Mouse (Mus musculus) spleen, postnatal 36 days (tissue): Measurements from ENCODE around the gene Gsdme.
A peak's percentile ranks its signal among the peaks of the same experiment; 100 is the strongest.

Experiments
- DNase-seq, 2 experiments: peaks; one replicate each; pipeline ENCODE4 v3.0.0; 2022; ENCODE audit warnings: low spot score in 2 of 2, mixed read lengths in 1 of 2

Gene Gsdme

GRCm38 (mm10) chr6:50189376-50189775 is 74.3 kb downstream of the Gsdme start:
- no peak for DNase-seq

DNA sequence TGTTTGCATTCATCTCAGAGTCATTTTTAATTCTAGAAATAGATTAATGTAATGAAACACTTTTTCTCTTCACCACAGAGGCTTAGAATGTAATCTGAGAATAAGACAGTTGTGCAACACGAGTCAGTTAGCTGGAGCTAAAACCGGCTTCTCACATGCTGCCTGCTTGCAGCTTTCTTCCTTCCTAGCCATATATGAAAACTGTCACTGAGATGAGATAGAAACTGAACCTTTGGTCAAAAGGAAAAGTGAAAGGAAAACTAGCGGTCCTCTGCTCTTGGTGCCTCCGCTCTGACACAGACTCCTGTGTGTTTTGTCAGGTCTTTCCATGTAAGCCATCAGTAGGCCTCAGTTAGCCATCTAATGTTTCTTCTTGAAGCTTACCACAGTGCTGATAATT is 75.7 kb downstream of the Gsdme start:
- DNase-seq: peak in 1 of 2 experiments; percentile 4

DNA sequence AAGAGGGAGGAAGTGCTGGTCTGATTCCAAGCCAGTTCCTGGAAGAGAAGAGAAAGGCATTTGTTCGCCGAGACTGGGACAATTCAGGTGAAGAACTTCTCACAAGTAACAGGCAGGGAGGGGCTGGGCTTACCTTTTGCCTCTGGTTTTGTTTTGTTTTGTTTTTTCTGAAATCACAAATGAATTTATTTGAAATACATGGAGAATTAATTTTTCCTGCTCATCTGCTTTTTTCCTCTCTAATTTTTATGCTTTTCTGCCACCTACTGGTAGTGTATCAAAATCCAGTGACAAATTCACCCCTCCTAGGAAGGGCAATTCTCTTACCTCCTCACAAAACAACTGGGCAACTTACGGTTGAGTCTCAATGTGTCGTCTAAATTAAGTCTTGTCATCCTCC is 83.5 kb downstream of the Gsdme start:
- no peak for DNase-seq

DNA sequence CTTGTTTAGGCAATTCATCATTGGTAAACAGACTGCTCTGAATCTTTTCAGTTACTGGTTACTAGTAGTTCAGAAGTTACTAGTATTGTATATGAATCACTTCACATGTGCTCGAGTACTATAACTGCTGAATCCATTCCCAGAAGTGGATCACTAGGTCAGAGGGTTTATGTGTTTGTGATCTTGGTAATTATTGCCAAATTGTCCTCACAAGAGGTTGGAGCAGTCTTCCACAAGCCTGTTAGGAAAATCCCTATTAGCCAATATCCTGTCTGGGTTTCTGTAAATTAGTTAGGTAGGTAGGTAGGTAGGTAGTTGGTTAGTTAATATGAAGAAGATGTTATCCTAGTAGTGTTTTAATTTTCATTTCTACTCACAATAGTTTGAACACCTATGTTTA is 87.9 kb downstream of the Gsdme start:
- DNase-seq: no peak

GRCm38 (mm10) chr6:50169771-50170170 is 93.9 kb downstream of the Gsdme start:
- no peak for DNase-seq

GRCm38 (mm10) chr6:50168821-50169220 is 94.8 kb downstream of the Gsdme start:
- no peak for DNase-seq

- DNase-seq: no peak
These were observed 100.6 kb downstream of the Gsdme start for GRCm38 (mm10) chr6:50163013-50163412.

DNA sequence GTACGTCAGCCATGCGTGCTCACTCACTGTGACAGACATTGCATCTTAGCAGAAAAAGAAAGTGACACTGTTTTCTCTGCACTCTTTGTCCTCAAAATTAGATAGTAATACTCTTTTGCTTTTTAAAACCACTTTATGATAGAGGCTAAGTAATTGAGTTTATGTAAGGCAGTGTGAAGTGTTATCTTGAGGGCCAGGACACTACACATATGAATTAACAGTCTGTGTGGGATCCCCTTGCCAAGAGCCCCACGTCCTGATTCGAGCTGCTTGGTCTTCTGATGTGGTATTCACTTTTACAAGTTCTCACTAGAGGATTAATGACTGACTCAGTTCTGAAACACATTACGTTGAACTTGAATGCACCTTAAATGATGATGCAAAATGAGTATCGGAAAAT is 103.8 kb downstream of the Gsdme start:
- DNase-seq: no peak

DNA sequence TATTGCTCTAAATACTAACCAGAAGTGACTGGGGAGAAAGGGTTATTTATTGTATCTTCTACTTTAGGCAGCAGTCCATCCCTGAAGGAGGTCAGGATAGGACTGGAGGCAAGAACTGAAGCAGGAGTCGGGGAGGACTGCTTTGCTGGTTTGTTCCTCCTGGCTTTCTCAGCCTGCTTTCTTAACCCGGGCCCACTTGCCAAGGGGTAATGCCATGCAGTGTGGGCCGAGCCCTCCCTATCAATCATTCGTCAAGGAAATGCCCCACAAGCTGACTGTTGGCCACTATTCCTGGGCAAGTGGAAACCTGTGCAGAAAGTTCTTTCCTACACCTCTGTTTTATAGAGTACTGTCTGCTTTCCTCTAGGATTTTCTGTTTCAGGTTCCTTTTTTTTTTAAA is 114.3 kb downstream of the Gsdme start:
- no peak for DNase-seq

DNA sequence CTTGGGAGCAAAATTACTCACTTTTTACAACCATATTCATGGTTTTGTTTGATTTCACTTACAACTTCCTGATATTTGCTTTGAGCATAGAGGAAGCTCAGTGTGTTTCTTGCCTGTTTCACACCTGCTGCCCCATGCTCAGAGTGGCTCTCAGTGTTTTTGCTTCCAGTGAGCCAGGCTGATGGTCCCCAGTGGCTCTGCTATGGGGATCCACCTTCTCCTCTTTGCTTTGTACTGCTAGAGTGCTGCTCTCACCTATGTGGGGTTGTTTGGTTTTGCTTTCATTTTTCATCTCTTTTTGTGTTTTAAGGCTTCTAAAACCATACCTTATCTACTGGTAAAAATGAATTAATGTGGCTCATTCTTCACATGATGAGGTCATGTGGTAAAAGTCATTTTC is 117.5 kb downstream of the Gsdme start:
- peak; percentile 34 to 38 for DNase-seq

DNA sequence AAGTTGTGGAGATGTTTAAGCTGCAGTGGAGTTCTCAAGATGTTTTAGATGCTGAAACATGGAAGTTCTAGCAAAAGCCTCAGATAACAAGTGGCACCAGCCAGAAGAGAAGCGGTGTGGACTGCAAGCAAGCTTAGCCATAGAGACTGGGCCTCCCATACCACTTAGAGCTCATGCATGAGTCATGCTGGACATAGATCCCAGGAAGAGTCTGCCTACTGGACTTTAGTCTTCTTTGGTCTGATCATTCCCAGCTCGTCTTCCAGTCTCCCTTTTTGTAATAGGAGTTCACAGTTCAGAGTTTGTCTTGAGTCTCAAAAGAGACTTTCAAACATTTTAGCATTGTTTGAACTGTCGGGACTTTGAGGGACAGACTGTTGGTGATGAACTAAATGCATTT is 124.1 kb downstream of the Gsdme start:
- no peak for DNase-seq
